ENCODE assay signal across 32 mouse cellular contexts in the genomic region with DNA sequence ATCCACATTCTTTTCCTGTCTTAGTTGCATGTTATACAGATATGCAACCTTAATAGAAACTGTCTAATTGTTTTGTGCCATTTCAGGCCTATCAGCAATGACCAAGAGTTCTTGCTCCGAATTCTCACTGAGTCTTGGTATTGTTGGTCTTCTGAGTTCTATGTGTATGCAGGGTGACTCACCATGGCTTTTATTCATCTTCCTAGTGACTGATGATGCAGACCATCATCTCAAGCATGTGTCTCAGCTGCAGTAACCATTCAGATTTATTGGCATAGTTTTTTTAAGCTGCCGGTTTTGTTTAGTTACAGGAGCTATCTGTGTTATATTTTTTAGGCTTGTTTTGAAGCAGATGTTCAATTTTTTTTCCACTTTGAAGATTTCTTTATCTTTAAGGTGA. TPM values are rescaled to one million over a fixed set of nuclear protein-coding genes. Genes with fewer than 3 reads are reported as not detected.
A peak's percentile ranks its signal among the peaks of the same experiment; 100 is the strongest.
DNase-seq lines count a peak whose midpoint lies in the region; ATAC-seq and TF ChIP-seq lines count a peak whose summit lies in the region.
"Had no signal": no experiment of that assay in that cellular context is flagged by ENCODE, and none has a peak within 500 bp of the region (broad histone marks: within the 10 kb centered on the region; RNA-seq: fewer than 3 reads in every experiment).

No protein-coding gene starts in this region.

- peak; percentile 63 for ATAC-seq in inflammation-experienced regulatory T-cells, adult 6 months
- ATAC-seq: forebrain, embryonic 15.5 days; lung, postnatal 0 days; midbrain, embryonic 13.5 days; Patski had no signal

- peak; percentile 56 for DNase-seq in adrenal gland, adult 2 months
- DNase-seq in adrenal gland, postnatal 25 days: no peak
- DNase-seq in 3T3-L1 (ENCODE audit: low read depth, low spot score): peak; percentile 81
- DNase-seq in Muller cell, postnatal 12 days (ENCODE audit: inconsistent ontology term): peak; percentile 75
- DNase-seq in kidney, postnatal 36 days: no peak
- DNase-seq in left cerebral cortex, adult 2 months (ENCODE audit: extremely low spot score in 1 of 2, low spot score in 2 of 2): no peak
- DNase-seq: cerebellum, adult 11 months; cerebellum, adult 9-11 months; gastrocnemius, adult 2 months; heart, postnatal 36 days; kidney, adult 2 months; layer of hippocampus, postnatal 36 days; liver, embryonic 13.5 days; lung, adult 18-20 months; lung, postnatal 4 days; retina, postnatal 1 day; right cerebral cortex, postnatal 14 days; thymus, postnatal 14 days had no signal

- no peak overlapping the region for H3K27ac ChIP-seq in left cerebral cortex, adult 2 months
- H3K27ac ChIP-seq: embryonic facial prominence, embryonic 13.5 days; forebrain, embryonic 10.5 days; forebrain, embryonic 15.5 days; gastrocnemius, adult 2 months; hindbrain, embryonic 12.5 days; kidney, postnatal 0 days; limb, embryonic 10.5 days; limb, embryonic 15.5 days; liver, embryonic 13.5 days; midbrain, embryonic 13.5 days; neural tube, embryonic 15.5 days; stomach, embryonic 15.5 days had no signal

- intact Hi-C loops in left cerebral cortex, adult 2 months (cut with DNase I): no loop called here

- no peak overlapping the region for H3K4me3 ChIP-seq in left cerebral cortex, adult 2 months
- H3K4me3 ChIP-seq: embryonic facial prominence, embryonic 13.5 days; forebrain, embryonic 10.5 days; forebrain, embryonic 15.5 days; gastrocnemius, adult 2 months; hindbrain, embryonic 12.5 days; limb, embryonic 10.5 days; limb, embryonic 15.5 days; liver, embryonic 13.5 days; megakaryocyte, embryonic 14.5 days; midbrain, embryonic 13.5 days; neural tube, embryonic 15.5 days; stomach, embryonic 15.5 days had no signal

- TF ChIP-seq CTCF in left cerebral cortex, adult 2 months (IDR thresholded peaks at IDR 0.05): no peak

RNA-seq across cellular contexts. Expression of gene Frmd6, which starts 20.1 kb away (rescaled TPM):
- total RNA-seq in adrenal gland, adult 2 months (2021): 10 to 100 TPM; 55.3 to 72.0 TPM
- polyA plus RNA-seq in adrenal gland, adult 2 months (2012; rRNA removed): 15.3 and 16.3 TPM in 2 replicates
- 46.7 and 48.9 TPM in 2 replicates for total RNA-seq in adrenal gland, postnatal 25 days (2021)
- 10 to 100 TPM in 2 of 3 experiments, 1 to 10 TPM in 1; 9.1 to 17.7 (median 13.8) TPM for polyA plus RNA-seq in inflammation-experienced regulatory T-cells, adult 6 months (2017; shearing (Covaris generic))
- 10 to 100 TPM; 47.7 to 62.4 TPM for total RNA-seq in left cerebral cortex, adult 2 months (2021)

Comparison
In these comparisons a context has a peak if more than half of its experiments do, and no peak if none do; other contexts are left out.
1. DNase-seq: peak in adrenal gland, adult 2 months (single experiment), 3T3-L1 (single experiment) and Muller cell, postnatal 12 days (single experiment); none in adrenal gland, postnatal 25 days (single experiment), kidney, postnatal 36 days (0 of 2) and left cerebral cortex, adult 2 months (0 of 2).